Mouse (Mus musculus) neutrophil, adult 59 days (primary cell): ENCODE results near the gene Zbtb34. TPM values are rescaled to one million over a fixed set of nuclear protein-coding genes. Genes with fewer than 3 reads are reported as not detected.

Source experiments
- total RNA-seq, 2 experiments: library from RNA; stranded (reverse); gene quantifications; 1 replicate in 1 of 2; 2 replicates in 1 of 2; pipeline ENCODE4 v1.2.4; 2023

The Zbtb34 gene
- total RNA-seq, result 10 to 100 TPM; 32.5 to 34.8 TPM

DNA sequence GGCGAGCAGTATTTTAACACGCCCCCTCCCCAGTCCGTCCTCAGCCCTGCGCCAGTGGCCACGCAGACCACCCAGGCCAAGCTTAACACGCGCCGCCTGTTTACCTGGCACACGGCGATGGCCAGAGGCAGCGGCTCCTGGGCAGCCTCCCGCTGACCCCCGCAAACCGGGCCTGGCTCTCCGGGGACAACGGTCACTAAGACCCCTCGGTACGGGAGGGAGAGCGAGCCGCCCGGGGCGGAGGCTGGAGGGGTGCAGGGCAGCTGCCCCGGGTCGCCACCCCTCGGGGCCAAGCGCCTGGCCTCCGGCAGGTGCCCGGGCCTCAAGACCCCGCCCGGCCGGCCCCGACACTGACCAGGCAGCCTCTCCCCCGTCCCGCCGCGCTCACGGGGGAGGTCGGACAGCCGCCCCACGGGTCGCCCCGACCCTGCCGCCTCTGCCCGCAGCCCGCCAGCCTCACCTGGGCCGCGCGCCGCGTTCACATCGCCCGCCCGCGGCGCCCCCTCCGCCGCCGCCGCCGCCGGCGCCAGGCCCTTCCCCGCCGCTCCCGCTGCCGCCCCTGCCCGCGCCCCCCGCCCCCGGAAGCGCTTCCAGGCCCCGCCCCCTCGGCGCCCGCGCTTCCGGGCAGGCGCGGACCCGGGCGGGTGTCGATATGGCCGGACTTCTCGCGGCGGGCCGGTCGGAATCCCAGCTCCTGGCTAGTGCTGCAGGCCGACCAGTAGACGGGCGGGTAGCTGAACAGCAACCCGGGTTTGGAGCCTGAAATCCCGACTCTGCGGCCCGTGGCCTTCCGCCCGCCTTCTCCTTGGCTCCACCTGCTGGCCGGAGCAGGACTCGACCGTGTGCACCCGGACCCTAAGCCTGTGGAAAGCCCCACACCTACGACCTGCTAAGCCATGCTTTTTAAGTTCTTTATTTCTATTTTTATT, at the start of gene Zbtb34:
TSS of gene Zbtb34 (minus strand) at position 554 of the 929 bp plus-strand sequence.

DNA sequence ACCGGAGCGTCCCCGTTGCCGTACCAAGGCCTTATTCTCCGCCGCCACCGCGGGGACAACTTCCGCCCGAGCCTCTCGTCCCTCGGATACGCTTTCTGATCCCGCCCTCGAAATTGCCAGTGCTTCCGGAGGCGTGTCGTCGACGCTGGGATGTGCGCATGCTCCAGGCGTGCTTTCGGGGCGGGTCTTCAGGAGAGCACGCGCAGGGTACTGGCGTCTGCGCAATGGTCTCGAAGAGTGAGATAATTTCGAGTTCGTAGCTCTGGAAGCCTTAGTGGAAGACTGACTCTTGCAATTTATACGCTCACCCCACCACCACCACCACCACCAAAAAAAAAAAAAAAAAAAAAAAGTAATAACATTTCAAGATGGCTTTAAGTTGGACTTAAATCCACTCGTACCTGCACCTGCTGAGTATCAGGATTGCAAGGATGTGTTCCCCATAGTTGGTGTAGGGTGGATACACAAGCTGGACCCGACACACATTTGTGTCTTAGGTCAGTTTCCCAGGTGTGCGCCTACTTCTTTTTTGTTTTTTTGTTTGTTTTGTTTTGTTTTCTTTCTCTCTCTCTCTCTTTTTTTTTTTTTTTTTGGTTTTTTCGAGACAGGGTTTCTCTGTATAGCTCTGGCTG, 37.5 kb upstream of the Zbtb34 start, which contains the start of gene Zbtb43:
TSS of gene Zbtb43 (minus strand) at position 94 of the 632 bp plus-strand sequence.

DNA sequence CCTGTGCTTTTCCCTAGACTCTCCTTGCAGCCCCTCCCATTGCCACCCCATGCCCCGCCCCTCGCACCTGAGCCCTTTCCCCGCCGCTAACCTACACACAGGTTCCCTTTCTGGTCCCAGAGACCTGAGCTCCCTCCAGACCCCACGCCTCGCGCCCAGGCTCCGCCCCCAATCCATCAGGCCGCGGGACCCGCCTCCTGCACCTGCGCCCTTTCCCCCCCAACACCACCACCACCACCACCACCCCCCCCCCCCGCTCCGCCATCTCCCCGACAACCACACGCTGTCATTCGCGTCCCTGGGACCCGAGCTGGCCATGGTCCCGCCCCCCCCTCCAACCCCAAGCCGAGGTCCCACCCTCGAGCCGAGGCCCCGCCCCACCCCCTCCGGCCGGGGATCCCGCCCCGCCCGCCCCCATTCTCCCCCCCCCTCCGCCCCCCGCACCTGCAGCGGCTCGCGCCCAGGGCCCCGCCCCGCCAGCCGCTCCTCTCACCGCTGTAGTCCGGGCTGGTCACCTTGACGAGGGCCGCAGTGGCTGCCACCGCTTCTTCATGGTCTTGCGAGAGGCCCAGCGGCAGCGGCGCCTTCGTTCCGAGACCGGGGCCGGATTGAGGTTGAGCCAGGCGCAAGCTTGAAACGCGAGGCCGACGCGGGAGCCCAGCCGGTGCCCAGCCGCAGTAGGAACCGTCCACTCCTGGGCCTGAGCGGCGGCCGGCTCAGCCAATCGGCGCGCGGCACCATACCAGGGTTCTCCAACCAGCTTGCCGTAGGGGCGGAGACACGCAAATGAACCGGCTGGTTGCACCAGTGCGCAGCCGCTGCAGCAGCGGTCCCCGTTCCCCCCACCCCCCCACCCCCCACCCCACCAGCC, 60.1 kb downstream of the Zbtb34 start, which contains the start of gene Ralgps1:
TSS of gene Ralgps1 (minus strand) at position 710 of the 871 bp plus-strand sequence.

Other genes with a start within 250 kb of the Zbtb34 start
- gene Angptl2, start 215.3 kb downstream of the Zbtb34 start, total RNA-seq, result 1 to 10 TPM; 1.0 to 2.1 TPM
- 10 to 100 TPM; 33.6 to 35.8 TPM for gene Ralgps1, start 59.8 kb downstream of the Zbtb34 start, total RNA-seq
- gene Zbtb43, start 37.2 kb upstream of the Zbtb34 start, total RNA-seq, result 10 to 100 TPM; 12.9 to 15.0 TPM
- not detected for gene Lmx1b, start 209.2 kb upstream of the Zbtb34 start, total RNA-seq